Mouse (Mus musculus): ENCODE results near the gene Sept12. TPM values are rescaled to one million over a fixed set of nuclear protein-coding genes. Genes with fewer than 3 reads are reported as not detected.

Gene Sept12
- not detected for total RNA-seq (2021)

- peak in 1 of 2 experiments; percentile 34 for DNase-seq
- intact Hi-C loops (cut with DNase I), result no loop called here
Measured at GRCm38 (mm10) chr16:4997553-4997952, at the start of gene Sept12. Gene Sept12 (minus strand): TSS chr16:4997852.

GRCm38 (mm10) chr16:5045322-5045721 lies 47.7 kb upstream of the Sept12 start:
- no peak for DNase-seq
- intact Hi-C loops (cut with DNase I), result no loop called here

DNA sequence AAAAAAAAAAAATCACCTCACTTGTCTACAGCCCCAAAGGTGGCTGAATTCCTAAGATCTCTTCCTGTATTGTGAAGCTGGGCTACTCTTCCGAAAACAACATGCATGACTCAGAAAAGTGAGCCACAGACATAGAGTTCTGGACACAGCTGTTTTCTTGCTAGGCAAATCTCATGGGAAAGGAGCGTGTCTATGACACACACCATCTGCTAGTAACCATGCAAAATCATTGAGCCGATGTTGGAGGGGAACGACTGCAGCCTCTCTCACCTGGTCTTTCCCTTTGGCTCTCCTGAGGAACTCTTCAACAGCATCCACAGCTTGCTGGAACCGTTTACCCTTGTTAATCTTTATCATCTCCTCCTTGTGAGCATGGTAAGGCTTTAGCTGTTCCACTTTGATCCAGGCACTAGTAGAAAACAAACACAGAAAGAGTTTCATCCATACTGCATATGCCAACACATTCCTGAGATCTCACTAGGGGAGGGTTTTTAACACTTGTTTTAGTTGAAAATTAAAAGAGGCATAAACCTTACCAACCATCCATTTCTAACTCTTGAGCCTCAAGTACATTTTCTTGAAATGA lies 39.1 kb upstream of the Sept12 start:
- intact Hi-C loops (cut with DNase I), result no loop called here
- peak; percentile 50 to 53 for DNase-seq

- intact Hi-C loops (cut with DNase I), result no loop called here
- no peak for DNase-seq
Measured at GRCm38 (mm10) chr16:5035591-5035990, 37.9 kb upstream of the Sept12 start.

GRCm38 (mm10) chr16:5029847-5030246 lies 32.2 kb upstream of the Sept12 start:
- DNase-seq, result no peak
- intact Hi-C loops (cut with DNase I), result no loop called here

DNA sequence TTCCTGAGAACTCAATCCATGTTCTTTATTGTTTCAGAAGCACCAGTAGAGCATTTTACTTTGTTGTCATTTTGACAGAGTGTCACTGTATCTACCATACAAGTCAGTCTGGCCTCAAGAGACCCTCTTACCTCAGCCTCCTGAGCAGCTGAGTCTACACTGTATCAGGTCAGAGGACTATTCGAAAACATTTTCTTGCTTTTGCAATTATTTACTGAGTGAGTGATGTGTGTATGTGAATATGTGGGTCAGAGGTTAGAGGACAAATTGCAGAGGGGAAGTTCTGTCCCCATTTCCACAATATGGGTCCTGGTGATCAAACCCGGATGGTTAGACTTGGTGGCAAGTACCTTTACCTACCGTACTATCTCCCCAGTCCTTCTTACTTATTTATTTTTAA lies 26.4 kb upstream of the Sept12 start:
- DNase-seq, result no peak
- intact Hi-C loops (cut with DNase I), result no loop called here

GRCm38 (mm10) chr16:5014578-5014977 lies 16.9 kb upstream of the Sept12 start:
- no peak for DNase-seq
- intact Hi-C loops (cut with DNase I), result no loop called here

- intact Hi-C loops (cut with DNase I), result loop anchor here (2.0 kb wide), 1 partner anchor 46 kb away; no protein-coding TSS in a partner anchor
- peak; percentile 98 to 99 for DNase-seq
Measured at GRCm38 (mm10) chr16:5013054-5013838, 15.6 kb upstream of the Sept12 start, which contains the start of gene Rogdi. Gene Rogdi (minus strand): TSS chr16:5013553.

DNA sequence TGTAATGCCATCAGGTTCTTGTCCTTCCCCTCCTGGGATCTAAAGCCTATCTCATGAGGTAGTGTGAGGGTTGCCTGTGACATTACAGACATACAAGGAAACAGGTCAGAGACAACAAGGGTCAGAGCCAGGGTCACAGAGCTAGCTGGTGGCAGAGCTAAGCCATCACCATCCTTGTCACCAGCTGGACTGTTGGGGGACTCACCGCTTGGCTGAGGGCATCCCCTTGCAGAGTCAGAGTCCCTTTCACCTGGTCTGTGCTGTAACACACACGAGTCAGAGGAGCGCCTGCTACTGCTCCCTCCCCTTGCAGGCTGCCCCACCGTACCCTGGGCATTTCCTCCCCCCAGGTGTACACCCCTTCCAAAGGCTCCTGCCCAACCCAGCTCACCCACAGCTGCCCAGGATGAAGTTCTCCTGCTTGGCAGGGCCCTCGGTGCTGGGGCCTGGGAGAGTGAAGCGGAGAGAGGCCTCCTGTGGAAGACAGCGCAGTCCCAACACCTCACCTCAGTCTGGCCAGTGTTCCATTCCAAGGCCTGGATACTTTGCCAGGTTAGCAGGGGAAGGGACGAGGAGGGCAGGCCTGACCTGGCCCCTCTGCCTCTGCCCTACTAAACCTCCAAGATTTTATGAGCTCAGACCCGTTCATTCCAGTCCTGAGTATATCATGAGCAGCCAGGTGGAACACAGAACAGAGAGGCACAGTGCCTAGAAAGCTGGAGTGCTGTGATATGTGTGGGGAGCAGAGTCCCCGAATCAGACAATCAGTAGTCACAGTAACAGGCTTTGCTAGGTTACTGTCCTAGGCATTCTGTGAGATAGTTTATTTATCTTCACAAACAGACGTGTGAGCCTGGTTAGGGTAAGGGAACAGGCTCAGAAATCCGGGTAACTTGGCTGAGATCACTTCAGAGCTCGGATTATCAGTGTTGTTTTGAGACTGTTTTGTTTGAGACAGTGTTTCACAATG lies 14.7 kb upstream of the Sept12 start:
- intact Hi-C loops (cut with DNase I), result loop anchor here (2.0 kb wide), 1 partner anchor 46 kb away; no protein-coding TSS in a partner anchor
- DNase-seq, result no peak

DNA sequence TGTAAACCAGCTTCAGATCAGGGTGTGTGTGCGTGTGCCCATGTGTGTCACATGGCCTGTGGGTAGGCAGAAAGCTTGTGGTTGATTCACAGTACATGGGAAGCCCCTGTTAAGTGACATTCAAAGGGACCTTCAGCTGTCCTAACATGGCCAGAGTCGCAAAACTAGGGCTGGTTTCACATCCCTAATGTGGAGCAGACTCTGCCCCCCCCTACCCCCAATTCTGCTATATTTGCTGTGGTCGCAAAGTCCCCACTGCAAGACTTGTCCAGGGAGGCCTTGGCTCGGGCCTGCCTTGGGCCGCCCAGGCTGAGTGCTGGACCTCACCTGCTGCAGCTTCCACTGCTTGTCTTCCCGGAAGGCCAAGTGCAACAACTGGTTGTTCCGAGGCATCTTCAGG lies 13.6 kb upstream of the Sept12 start:
- intact Hi-C loops (cut with DNase I), result no loop called here
- DNase-seq, result no peak

DNA sequence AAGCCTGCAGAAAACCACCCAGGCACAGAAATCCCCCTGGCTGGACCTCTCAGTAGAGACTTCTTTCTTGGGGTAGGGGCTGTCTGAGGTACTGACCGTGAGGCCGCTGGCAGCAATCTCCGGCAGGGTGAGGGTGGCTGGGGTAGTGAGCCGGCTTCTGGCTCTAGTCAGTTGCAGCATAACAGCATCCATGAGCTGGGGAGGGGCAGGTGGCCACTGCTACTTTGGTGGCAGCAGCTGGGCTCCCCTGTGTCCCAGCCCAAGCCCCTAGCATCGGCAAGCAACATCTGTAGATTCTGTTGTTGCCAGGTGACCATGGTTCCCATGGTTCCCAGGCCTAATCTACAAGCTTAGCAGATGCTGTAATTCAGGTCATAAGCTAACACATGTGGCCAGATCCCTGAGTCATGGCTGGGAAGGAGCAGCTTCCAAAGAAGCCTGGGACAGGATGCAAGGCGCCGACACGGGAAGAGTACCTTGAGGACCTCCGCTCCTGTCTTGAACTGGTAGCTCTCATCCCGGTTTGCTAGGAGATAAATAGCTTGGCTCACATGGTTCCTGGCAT lies 12.8 kb upstream of the Sept12 start:
- intact Hi-C loops (cut with DNase I), result no loop called here
- peak in 1 of 2 experiments; percentile 15 for DNase-seq

GRCm38 (mm10) chr16:5008076-5008475 lies 10.4 kb upstream of the Sept12 start:
- DNase-seq, result no peak

GRCm38 (mm10) chr16:5007492-5007891 lies 9.8 kb upstream of the Sept12 start:
- intact Hi-C loops (cut with DNase I), result no loop called here
- DNase-seq, result no peak

More at GRCm38 (mm10) chr16:5008076-5008475, 10.4 kb upstream of the Sept12 start:
- intact Hi-C loops (cut with DNase I), result no loop called here

- intact Hi-C loops (cut with DNase I), result no loop called here
- DNase-seq, result no peak
Measured at GRCm38 (mm10) chr16:5007067-5007466, 9.4 kb upstream of the Sept12 start, which contains the start of gene Smim22. Gene Smim22 (plus strand): TSS chr16:5007288.

- DNase-seq, result no peak
- intact Hi-C loops (cut with DNase I), result no loop called here
Measured at GRCm38 (mm10) chr16:5000611-5001010, 3.0 kb upstream of the Sept12 start.

DNA sequence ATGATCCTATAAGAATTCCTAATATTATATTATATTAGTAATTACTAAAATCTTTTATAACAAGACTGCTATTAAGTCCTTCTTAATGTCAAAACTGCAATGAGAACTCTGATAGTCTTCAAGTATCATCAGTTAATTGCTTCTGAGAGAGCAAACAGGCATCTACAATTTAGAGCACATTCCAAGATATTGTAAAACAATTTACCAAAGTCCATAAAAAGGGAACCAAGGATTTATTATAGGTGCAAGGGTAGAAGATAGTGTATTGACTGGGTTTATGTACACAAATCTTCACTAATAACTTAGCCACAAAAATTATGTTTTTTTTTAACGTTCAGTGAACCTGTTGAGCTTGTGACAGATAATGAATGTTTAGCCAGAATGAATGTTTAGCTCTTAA lies 1.3 kb upstream of the Sept12 start:
- intact Hi-C loops (cut with DNase I), result no loop called here
- DNase-seq, result no peak

DNA sequence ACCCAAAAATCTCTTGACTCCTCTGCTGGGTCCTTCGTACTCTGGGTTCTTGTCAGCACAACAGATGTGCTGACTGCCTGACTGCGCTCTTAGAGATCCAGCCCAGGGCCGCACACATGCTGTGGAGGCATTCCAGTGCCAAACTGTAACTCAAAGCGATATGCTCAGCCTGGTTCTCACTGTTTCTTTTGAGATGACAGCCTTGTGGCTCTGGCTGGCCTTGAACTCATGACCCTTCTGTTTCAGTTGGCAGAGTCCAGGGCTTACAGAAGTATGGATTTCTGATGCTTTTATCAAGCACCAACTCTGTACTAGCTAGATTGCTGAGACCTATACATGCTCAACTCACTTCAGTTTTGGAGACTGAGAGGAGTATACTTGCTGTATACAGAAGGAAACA lies 4.4 kb downstream of the Sept12 start:
- no peak for DNase-seq
- intact Hi-C loops (cut with DNase I), result no loop called here

- no peak for DNase-seq
- intact Hi-C loops (cut with DNase I), result no loop called here
Measured at GRCm38 (mm10) chr16:4984717-4985116, 12.9 kb downstream of the Sept12 start.

- intact Hi-C loops (cut with DNase I), result loop anchor here (1.0 kb wide), 1 partner anchor 165 kb away; no protein-coding TSS in a partner anchor
- DNase-seq, result peak; percentile 32 to 52
Measured at GRCm38 (mm10) chr16:4979755-4980380, 17.8 kb downstream of the Sept12 start.

Measured in heart, postnatal 10 days (tissue).